Mouse (Mus musculus): ENCODE measurements around the gene Zfp740. TPM values are rescaled to one million over a fixed set of nuclear protein-coding genes. Genes with fewer than 3 reads are reported as not detected.

Zfp740 gene
- polyA plus RNA-seq, 1 experiment: 71.9 TPM

GRCm38 (mm10) chr15:102210816-102211215 lies 7.8 kb downstream of the Zfp740 start:
- H3K27ac ChIP-seq (ENCODE audit: control insufficient read depth, insufficient read depth, low read length): no peak overlapping the region
- H3K4me3 ChIP-seq (ENCODE audit: control insufficient read depth, insufficient read depth, low read length): no peak overlapping the region
- TF ChIP-seq POLR2A (IDR thresholded peaks at IDR 0.05; ENCODE audit: control insufficient read depth, extremely low read depth, insufficient read depth, low read length, poor library complexity) (no peak), CTCF (IDR thresholded peaks at IDR 0.05; ENCODE audit: borderline replicate concordance, control insufficient read depth, extremely low read depth, insufficient read depth, low read length, poor library complexity) (no peak)
- H3K4me1 ChIP-seq (replicated peaks; ENCODE audit: control insufficient read depth, insufficient read depth, low read length): peaks cover 18% of the 10 kb centered on the region
- 97% methylated on average over 4 of the region's 4 CpGs for WGBS
- DNase-seq: no peak
- H3K36me3 ChIP-seq (ENCODE audit: control insufficient read depth, insufficient read depth, low read length): peaks cover 67% of the 10 kb centered on the region
- H3K27me3 ChIP-seq (ENCODE audit: control insufficient read depth, insufficient read depth, low read length): no peaks in the 10 kb centered on the region

- WGBS: 97% methylated on average over 6 of the region's 6 CpGs
- no peak for DNase-seq
- no peaks in the 10 kb centered on the region for H3K27me3 ChIP-seq (ENCODE audit: control insufficient read depth, insufficient read depth, low read length)
- no peak overlapping the region for H3K27ac ChIP-seq (ENCODE audit: control insufficient read depth, insufficient read depth, low read length)
- no peak overlapping the region for H3K4me3 ChIP-seq (ENCODE audit: control insufficient read depth, insufficient read depth, low read length)
- no peak for TF ChIP-seq CTCF (IDR thresholded peaks at IDR 0.05; ENCODE audit: borderline replicate concordance, control insufficient read depth, extremely low read depth, insufficient read depth, low read length, poor library complexity)
- no peak for TF ChIP-seq POLR2A (IDR thresholded peaks at IDR 0.05; ENCODE audit: control insufficient read depth, extremely low read depth, insufficient read depth, low read length, poor library complexity)
- peaks cover 15% of the 10 kb centered on the region for H3K4me1 ChIP-seq (replicated peaks; ENCODE audit: control insufficient read depth, insufficient read depth, low read length)
- H3K36me3 ChIP-seq (ENCODE audit: control insufficient read depth, insufficient read depth, low read length): peaks cover 64% of the 10 kb centered on the region
These were observed 8.8 kb downstream of the Zfp740 start for GRCm38 (mm10) chr15:102211895-102212294.

GRCm38 (mm10) chr15:102214132-102214531 lies 11.1 kb downstream of the Zfp740 start:
- H3K4me1 ChIP-seq (replicated peaks; ENCODE audit: control insufficient read depth, insufficient read depth, low read length): no peaks in the 10 kb centered on the region
- H3K36me3 ChIP-seq (ENCODE audit: control insufficient read depth, insufficient read depth, low read length): peaks cover 52% of the 10 kb centered on the region
- 91% methylated on average over 2 of the region's 2 CpGs for WGBS
- no peak overlapping the region for H3K27ac ChIP-seq (ENCODE audit: control insufficient read depth, insufficient read depth, low read length)
- H3K4me3 ChIP-seq (ENCODE audit: control insufficient read depth, insufficient read depth, low read length): no peak overlapping the region
- no peak for TF ChIP-seq CTCF (IDR thresholded peaks at IDR 0.05; ENCODE audit: borderline replicate concordance, control insufficient read depth, extremely low read depth, insufficient read depth, low read length, poor library complexity)
- no peaks in the 10 kb centered on the region for H3K27me3 ChIP-seq (ENCODE audit: control insufficient read depth, insufficient read depth, low read length)
- DNase-seq: no peak

GRCm38 (mm10) chr15:102215624-102216023 lies 12.6 kb downstream of the Zfp740 start:
- TF ChIP-seq POLR2A (IDR thresholded peaks at IDR 0.05; ENCODE audit: control insufficient read depth, extremely low read depth, insufficient read depth, low read length, poor library complexity) (no peak), CTCF (IDR thresholded peaks at IDR 0.05; ENCODE audit: borderline replicate concordance, control insufficient read depth, extremely low read depth, insufficient read depth, low read length, poor library complexity) (no peak)

GRCm38 (mm10) chr15:102216459-102217228 lies 13.6 kb downstream of the Zfp740 start:
- DNase-seq: no peak
- H3K27ac ChIP-seq (ENCODE audit: control insufficient read depth, insufficient read depth, low read length): no peak overlapping the region
- peaks cover 37% of the 10 kb centered on the region for H3K36me3 ChIP-seq (ENCODE audit: control insufficient read depth, insufficient read depth, low read length)
- H3K4me1 ChIP-seq (replicated peaks; ENCODE audit: control insufficient read depth, insufficient read depth, low read length): no peaks in the 10 kb centered on the region
- no peaks in the 10 kb centered on the region for H3K27me3 ChIP-seq (ENCODE audit: control insufficient read depth, insufficient read depth, low read length)
- 97% methylated on average over 16 of the region's 16 CpGs for WGBS
- TF ChIP-seq CTCF (IDR thresholded peaks at IDR 0.05; ENCODE audit: borderline replicate concordance, control insufficient read depth, extremely low read depth, insufficient read depth, low read length, poor library complexity) (no peak), POLR2A (IDR thresholded peaks at IDR 0.05; ENCODE audit: control insufficient read depth, extremely low read depth, insufficient read depth, low read length, poor library complexity) (no peak)
- no peak overlapping the region for H3K4me3 ChIP-seq (ENCODE audit: control insufficient read depth, insufficient read depth, low read length)

More at GRCm38 (mm10) chr15:102215624-102216023, 12.6 kb downstream of the Zfp740 start:
- no peak for DNase-seq
- no peak overlapping the region for H3K27ac ChIP-seq (ENCODE audit: control insufficient read depth, insufficient read depth, low read length)
- 92% methylated on average over 6 of the region's 6 CpGs for WGBS
- H3K27me3 ChIP-seq (ENCODE audit: control insufficient read depth, insufficient read depth, low read length): no peaks in the 10 kb centered on the region
- H3K4me3 ChIP-seq (ENCODE audit: control insufficient read depth, insufficient read depth, low read length): no peak overlapping the region
- H3K4me1 ChIP-seq (replicated peaks; ENCODE audit: control insufficient read depth, insufficient read depth, low read length): no peaks in the 10 kb centered on the region
- peaks cover 40% of the 10 kb centered on the region for H3K36me3 ChIP-seq (ENCODE audit: control insufficient read depth, insufficient read depth, low read length)

- DNase-seq: no peak
- 94% methylated on average over 7 of the region's 7 CpGs for whole genome bisulfite sequencing
- TF ChIP-seq CTCF (IDR thresholded peaks at IDR 0.05; ENCODE audit: borderline replicate concordance, control insufficient read depth, extremely low read depth, insufficient read depth, low read length, poor library complexity) (no peak), POLR2A (IDR thresholded peaks at IDR 0.05; ENCODE audit: control insufficient read depth, extremely low read depth, insufficient read depth, low read length, poor library complexity) (no peak)
- Histone ChIP-seq H3K27me3 (ENCODE audit: control insufficient read depth, insufficient read depth, low read length) (no peaks in the 10 kb centered on the region), H3K27ac (ENCODE audit: control insufficient read depth, insufficient read depth, low read length) (no peak overlapping the region), H3K36me3 (ENCODE audit: control insufficient read depth, insufficient read depth, low read length) (peaks cover 31% of the 10 kb centered on the region), H3K4me1 (replicated peaks; ENCODE audit: control insufficient read depth, insufficient read depth, low read length) (no peaks in the 10 kb centered on the region), H3K4me3 (ENCODE audit: control insufficient read depth, insufficient read depth, low read length) (no peak overlapping the region)
These were observed 14.3 kb downstream of the Zfp740 start for GRCm38 (mm10) chr15:102217325-102217724.

All from thymus, adult 2 months (tissue).